Mouse (Mus musculus) G1E (cell line): ENCODE measurements around the gene Wfdc5. TPM values are rescaled to one million over a fixed set of nuclear protein-coding genes. Genes with fewer than 3 reads are reported as not detected.

Source experiments
- ATAC-seq: 2 replicates; pipeline ENCODE4 v1.8.0; 2016; ENCODE audit warnings: mild to moderate bottlenecking; ENCODE audit not compliant: insufficient number of reproducible peaks, poor library complexity, low FRiP score, severe bottlenecking; ENCODE audit errors: extremely low read depth
- DNase-seq: peaks from one replicate; pipeline ENCODE4 v3.0.0; 2012; ENCODE audit warnings: low spot score
- H3K27me3 ChIP-seq: 2 replicates; pipeline ENCODE4 v1.6.1; 2012; ENCODE audit warnings: mild to moderate bottlenecking, low read length, inconsistent platforms; ENCODE audit not compliant: insufficient read depth
- H3K36me3 ChIP-seq: replicated peaks from 2 replicates; pipeline ENCODE3; 2012; ENCODE audit warnings: mild to moderate bottlenecking, inconsistent platforms
- H3K4me1 ChIP-seq: 2 replicates; pipeline ENCODE4 v1.6.1; 2012; ENCODE audit warnings: low read depth, low read length, inconsistent platforms, mixed read lengths; ENCODE audit not compliant: insufficient read depth
- H3K4me3 ChIP-seq: 2 replicates; pipeline ENCODE4 v1.5.1; 2012; ENCODE audit warnings: low read depth, mild to moderate bottlenecking, inconsistent platforms, low read length, moderate library complexity, mixed read lengths
- H3K9me3 ChIP-seq: replicated peaks from 2 replicates; pipeline ENCODE4 v1.6.1; 2012; ENCODE audit warnings: inconsistent platforms
- CTCF ChIP-seq: IDR thresholded peaks from 2 replicates; pipeline ENCODE4 v1.5.1; 2012; ENCODE audit warnings: low read depth, low read length, inconsistent platforms, mixed read lengths
- GATA1 ChIP-seq: IDR thresholded peaks from 2 replicates; pipeline ENCODE4 v1.6.1; 2012; ENCODE audit warnings: borderline replicate concordance, low read length, inconsistent platforms, mixed read lengths
- GATA2 ChIP-seq: IDR thresholded peaks from 2 replicates; pipeline ENCODE4 v1.6.1; 2012; ENCODE audit warnings: low read depth, low read length, inconsistent platforms, borderline replicate concordance
- POLR2AphosphoS5 ChIP-seq: IDR thresholded peaks from 2 replicates; pipeline ENCODE4 v1.6.1; 2012; ENCODE audit warnings: low read depth, low read length, inconsistent platforms; ENCODE audit not compliant: insufficient replicate concordance
- TAL1 ChIP-seq: conservative IDR thresholded peaks from 2 replicates; pipeline ENCODE4 v1.6.1; 2012; ENCODE audit warnings: low read depth, low read length, inconsistent platforms, mixed read lengths
- polyA plus RNA-seq: library from polyadenylated mRNA; stranded (reverse); fragments of >175 nt; gene quantifications from 2 replicates; pipeline ENCODE4 v1.2.3, GENCODE M21; 2012
- total RNA-seq, 2 experiments: library from RNA; stranded (forward) in 1 of 2; stranded (reverse) in 1 of 2; fragments of 200-1000 nt in 1 of 2; fragments of >200 nt in 1 of 2; fragmentation: Nextera tagmentation in 1 of 2; gene quantifications; 2 replicates each; pipeline ENCODE4 v1.2.3; 2014 to 2017

Gene Wfdc5
- total and polyA plus RNA-seq, 3 experiments = 0.33 TPM; not detected in 2

GRCm38 (mm10) chr2:164168571-164168946, 14.0 kb downstream of the Wfdc5 start:
- TF ChIP-seq POLR2AphosphoS5 = no peak
- no peak for DNase-seq
- Histone ChIP-seq H3K4me1 (no peaks in the 10 kb centered on the region), H3K36me3 (no peaks in the 10 kb centered on the region), H3K9me3 (peaks cover 7% of the 10 kb centered on the region), H3K4me3 (no peak overlapping the region), H3K27me3 (peaks cover 3% of the 10 kb centered on the region; the same call in 1 of the 2 replicates)
- no peak for ATAC-seq

- Histone ChIP-seq H3K9me3 (peaks cover 7% of the 10 kb centered on the region), H3K27me3 (peaks cover 3% of the 10 kb centered on the region; the same call in 1 of the 2 replicates), H3K36me3 (no peaks in the 10 kb centered on the region), H3K4me3 (no peak overlapping the region; the same call in 1 of the 2 replicates), H3K4me1 (no peaks in the 10 kb centered on the region)
- no peak for TF ChIP-seq POLR2AphosphoS5
- no peak for ATAC-seq
- DNase-seq = no peak
Observed at GRCm38 (mm10) chr2:164167752-164168570, 14.6 kb downstream of the Wfdc5 start.

GRCm38 (mm10) chr2:164164941-164165340, 17.6 kb downstream of the Wfdc5 start:
- Histone ChIP-seq H3K36me3 (no peaks in the 10 kb centered on the region), H3K9me3 (peaks cover 7% of the 10 kb centered on the region), H3K27me3 (peaks cover 3% of the 10 kb centered on the region; the same call in 1 of the 2 replicates), H3K4me3 (no peak overlapping the region), H3K4me1 (no peaks in the 10 kb centered on the region)
- DNase-seq (no peak), ATAC-seq (no peak)
- TF ChIP-seq CTCF = no peak
- TF ChIP-seq GATA1 = no peak
- TF ChIP-seq POLR2AphosphoS5 = no peak
- TF ChIP-seq TAL1 = no peak
- no peak for TF ChIP-seq GATA2

GRCm38 (mm10) chr2:164161515-164162055, 21.0 kb downstream of the Wfdc5 start:
- DNase-seq (no peak), ATAC-seq (no peak)
- TF ChIP-seq GATA1 (no peak), POLR2AphosphoS5 (no peak), GATA2 (no peak), CTCF (no peak), TAL1 (no peak)
- H3K4me3 ChIP-seq = no peak overlapping the region
- H3K9me3 ChIP-seq = no peaks in the 10 kb centered on the region
- H3K4me1 ChIP-seq = no peaks in the 10 kb centered on the region
- H3K27me3 ChIP-seq = no peaks in the 10 kb centered on the region; the same call in 1 of the 2 replicates
- H3K36me3 ChIP-seq = peaks cover 16% of the 10 kb centered on the region

GRCm38 (mm10) chr2:164158838-164159237, 23.7 kb downstream of the Wfdc5 start:
- ATAC-seq (no peak), DNase-seq (no peak)
- Histone ChIP-seq H3K9me3 (no peaks in the 10 kb centered on the region), H3K27me3 (no peaks in the 10 kb centered on the region), H3K4me1 (no peaks in the 10 kb centered on the region), H3K4me3 (no peak overlapping the region), H3K36me3 (peaks cover 41% of the 10 kb centered on the region)
- TF ChIP-seq CTCF (no peak), GATA1 (no peak), POLR2AphosphoS5 (no peak), GATA2 (no peak), TAL1 (no peak)

- DNase-seq (no peak), ATAC-seq (no peak)
- Histone ChIP-seq H3K9me3 (no peaks in the 10 kb centered on the region), H3K4me1 (no peaks in the 10 kb centered on the region), H3K27me3 (no peaks in the 10 kb centered on the region), H3K4me3 (no peak overlapping the region), H3K36me3 (peaks cover 67% of the 10 kb centered on the region)
- TF ChIP-seq GATA2 (no peak), CTCF (no peak), TAL1 (no peak), GATA1 (no peak), POLR2AphosphoS5 (no peak)
Observed at GRCm38 (mm10) chr2:164156158-164156557, 26.4 kb downstream of the Wfdc5 start.
